Mouse (Mus musculus) liver, postnatal 0 days (tissue): ENCODE data around the gene Copz1. TPM values are rescaled to one million over a fixed set of nuclear protein-coding genes. Genes with fewer than 3 reads are reported as not detected.
A peak's percentile ranks its signal among the peaks of the same experiment; 100 is the strongest.

ENCODE experiments used
- ATAC-seq: fragments of 200-750 bp; cut with Nextera tagmentation; 2 replicates; pipeline ENCODE4 v1.8.0; 2017; ENCODE audit warnings: mild to moderate bottlenecking, moderate library complexity
- DNase-seq: peaks from one replicate; pipeline ENCODE4 v3.0.0-alpha.2; 2016
- H3K27ac ChIP-seq: fragments of 300-500 bp; sonication (generic); 2 replicates; pipeline ENCODE4 v1.5.1; 2014; ENCODE audit warnings: antibody characterized with exemption, moderate library complexity, mild to moderate bottlenecking, low read depth
- H3K27me3 ChIP-seq: fragments of 300-500 bp; sonication (generic); 2 replicates; pipeline ENCODE4 v1.6.1; 2014; ENCODE audit warnings: low read length, control low read depth, mixed read lengths; ENCODE audit not compliant: insufficient read depth
- H3K36me3 ChIP-seq: fragments of 300-500 bp; sonication (generic); replicated peaks from 2 replicates; pipeline ENCODE4 v1.6.1; 2014; ENCODE audit warnings: mild to moderate bottlenecking, control low read depth, low read length, moderate library complexity, mixed read lengths; ENCODE audit not compliant: insufficient read depth
- H3K4me1 ChIP-seq: fragments of 300-500 bp; sonication (generic); 2 replicates; pipeline ENCODE4 v1.6.1; 2014; ENCODE audit warnings: antibody characterized with exemption, mild to moderate bottlenecking, control low read depth; ENCODE audit not compliant: insufficient read depth
- H3K4me2 ChIP-seq: fragments of 300-500 bp; sonication (generic); 2 replicates; pipeline ENCODE4 v1.6.1; 2014; ENCODE audit warnings: low read depth, mild to moderate bottlenecking, low read length, moderate library complexity, mixed read lengths
- H3K4me3 ChIP-seq: fragments of 300-500 bp; sonication (generic); 2 replicates; pipeline ENCODE4 v1.5.1; 2014; ENCODE audit warnings: low read depth, low read length
- H3K9ac ChIP-seq: fragments of 300-500 bp; sonication (generic); replicated peaks from 2 replicates; pipeline ENCODE4 v1.6.1; 2014; ENCODE audit warnings: mild to moderate bottlenecking, moderate library complexity
- H3K9me3 ChIP-seq: fragments of 300-500 bp; sonication (generic); 2 replicates; pipeline ENCODE4 v1.6.1; 2016; ENCODE audit warnings: mild to moderate bottlenecking, control low read depth, low read length, mixed read lengths
- CTCF ChIP-seq: sonication (generic); IDR thresholded peaks from 2 replicates; pipeline ENCODE4 v1.5.1; 2016; ENCODE audit warnings: antibody characterized with exemption, low read depth
- EP300 ChIP-seq: IDR thresholded peaks from 2 replicates; pipeline ENCODE4 v1.6.1; 2016; ENCODE audit warnings: antibody characterized with exemption, low read depth, mild to moderate bottlenecking
- WGBS: fragments of 180-500 bp; shearing (Covaris S2); extraction: QIAGEN DNeasy Blood & Tissue Kit; methylation state at CpG from one replicate; pipeline ENCODE4 v1.1.7; 2014; ENCODE audit not compliant: insufficient replicate concordance; 5-methylcytosine and 5-hydroxymethylcytosine counted together
- polyA plus RNA-seq: library from polyadenylated mRNA; unstranded; fragments of >200 nt; fragmentation: Nextera tagmentation; extraction: Ambion mirVana; gene quantifications from 2 replicates; pipeline ENCODE4 v1.2.1, GENCODE M21; 2015

Copz1 gene
- polyA plus RNA-seq, 1 experiment from 2014 or later: 121 TPM

DNA sequence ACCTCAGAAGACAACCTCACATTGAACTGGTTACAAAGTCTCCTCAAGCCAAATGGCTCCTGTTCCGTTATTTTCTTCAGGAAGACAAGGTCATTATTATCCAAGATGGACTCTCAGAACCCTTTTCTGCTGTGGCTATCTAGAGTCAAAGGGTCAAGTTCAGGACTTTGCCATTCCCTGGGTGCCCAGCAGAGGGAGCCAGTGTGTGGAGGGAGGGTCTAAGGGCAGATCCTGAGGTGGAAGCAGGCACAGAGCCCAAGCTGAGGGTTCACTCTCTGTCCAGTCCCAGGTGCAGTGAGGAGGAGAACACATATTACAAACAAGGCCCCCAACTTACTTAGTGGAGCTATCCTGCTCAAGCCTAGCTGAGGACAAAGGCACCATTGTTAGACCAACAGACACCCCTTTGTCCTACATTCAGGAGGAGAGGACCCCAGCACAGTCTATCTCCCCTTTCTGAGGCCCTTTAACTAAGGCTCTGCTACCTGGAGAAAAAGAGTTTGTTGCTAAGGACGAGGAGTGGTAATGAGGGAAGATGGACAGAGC lies 22.2 kb upstream of the Copz1 start:
- Histone ChIP-seq H3K27me3 (no peaks in the 10 kb centered on the region), H3K4me1 (peaks cover 26% of the 10 kb centered on the region), H3K9ac (peak overlapping the region; percentile 83), H3K27ac (peak overlapping the region; percentile 91), H3K9me3 (no peaks in the 10 kb centered on the region), H3K4me3 (peak overlapping the region; percentile 67), H3K36me3 (peaks cover 61% of the 10 kb centered on the region), H3K4me2 (peak overlapping the region; percentile 81)
- TF ChIP-seq EP300 (no peak), CTCF (peak; percentile 99)
- peak; percentile 92 for DNase-seq
- ATAC-seq: peak; percentile 19; the same call in 1 of the 2 replicates
- WGBS: 26% methylated on average over 2 of the region's 2 CpGs

DNA sequence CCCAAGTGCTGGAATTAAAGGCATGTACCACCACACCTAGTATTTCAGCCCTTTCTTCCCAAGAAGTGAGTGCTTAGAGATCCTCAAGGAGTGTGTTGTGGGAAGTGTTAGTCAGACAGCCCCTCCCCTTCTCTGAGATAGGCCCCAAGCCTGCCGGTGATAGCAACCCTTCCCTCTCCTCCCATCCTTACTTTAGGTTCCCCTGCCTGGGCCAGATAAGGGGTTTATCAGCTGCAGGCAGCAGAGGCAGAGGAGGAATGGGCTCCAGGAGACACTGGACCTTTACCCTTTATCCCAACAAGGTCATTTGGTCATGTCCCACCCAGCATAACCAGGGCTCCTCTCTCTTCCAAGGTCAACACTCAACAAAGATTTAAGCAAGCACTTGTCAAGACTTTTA lies 20.9 kb upstream of the Copz1 start:
- 14% methylated on average over 1 of the region's 1 CpGs for WGBS
- DNase-seq (peak; percentile 78), ATAC-seq (peak; percentile 68)
- Histone ChIP-seq H3K9me3 (no peaks in the 10 kb centered on the region), H3K27me3 (no peaks in the 10 kb centered on the region), H3K4me1 (peaks cover 27% of the 10 kb centered on the region), H3K9ac (peak overlapping the region; percentile 83), H3K4me3 (peak overlapping the region; percentile 67), H3K36me3 (peaks cover 47% of the 10 kb centered on the region), H3K4me2 (peak overlapping the region; percentile 81), H3K27ac (peak overlapping the region; percentile 91)
- TF ChIP-seq CTCF (no peak), EP300 (peak; percentile 99)

DNA sequence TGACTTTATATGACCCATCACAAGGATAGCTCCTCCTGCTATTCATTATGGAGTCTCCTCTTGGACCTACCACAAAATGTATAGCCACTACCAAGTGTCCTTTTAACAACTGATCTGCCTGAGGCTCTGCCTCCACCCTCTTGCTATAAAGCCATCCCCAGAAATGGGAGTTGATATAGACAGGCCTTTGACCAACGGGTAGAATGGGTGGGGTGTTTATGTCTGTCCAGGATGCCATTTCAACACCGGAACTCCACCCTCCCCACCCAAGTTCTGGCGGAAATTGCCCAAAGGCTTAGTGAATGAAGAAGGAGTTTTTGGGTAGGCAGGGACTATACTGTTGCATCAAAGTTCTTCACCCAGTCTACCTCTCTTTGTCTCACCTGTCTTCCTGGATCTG lies 19.9 kb upstream of the Copz1 start:
- peak overlapping the region; percentile 67 for H3K4me3 ChIP-seq
- no peaks in the 10 kb centered on the region for H3K27me3 ChIP-seq
- H3K27ac ChIP-seq: peak overlapping the region; percentile 91
- H3K9me3 ChIP-seq: no peaks in the 10 kb centered on the region
- H3K4me1 ChIP-seq: peaks cover 37% of the 10 kb centered on the region
- peaks cover 37% of the 10 kb centered on the region for H3K36me3 ChIP-seq
- peak; percentile 24 for ATAC-seq
- H3K9ac ChIP-seq: peak overlapping the region; percentile 83
- TF ChIP-seq CTCF: no peak
- peak; percentile 55; the same call in 1 of the 2 replicates for TF ChIP-seq EP300
- peak overlapping the region; percentile 81 for H3K4me2 ChIP-seq
- peak; percentile 73 for DNase-seq
- WGBS: 27% methylated on average over 3 of the region's 3 CpGs

DNA sequence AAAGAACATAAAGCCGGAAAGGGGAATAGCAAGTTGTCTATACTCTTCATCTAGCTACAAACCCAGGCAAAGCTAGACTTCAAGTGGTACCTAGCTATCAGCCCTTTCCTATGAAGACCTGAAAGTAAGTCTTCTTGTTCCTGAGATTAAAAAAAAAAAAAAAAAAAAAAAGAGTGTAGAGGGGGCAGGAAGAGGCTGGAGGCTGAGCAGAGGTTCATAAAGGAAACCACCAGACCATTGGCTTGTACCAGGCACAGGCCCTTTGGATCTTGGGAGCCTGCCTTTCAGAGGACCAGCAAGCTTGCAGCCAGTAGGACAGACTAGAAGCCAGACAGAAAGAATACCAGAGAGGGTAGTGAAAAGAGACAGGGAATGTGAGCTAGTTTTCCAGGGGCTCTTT lies 19.2 kb upstream of the Copz1 start:
- H3K4me1 ChIP-seq: peaks cover 40% of the 10 kb centered on the region
- WGBS: 72% methylated on average over 1 of the region's 1 CpGs
- H3K9ac ChIP-seq: peak overlapping the region; percentile 83
- ATAC-seq: no peak
- no peaks in the 10 kb centered on the region for H3K27me3 ChIP-seq
- H3K27ac ChIP-seq: peak overlapping the region; percentile 91
- peaks cover 30% of the 10 kb centered on the region for H3K36me3 ChIP-seq
- DNase-seq: no peak
- no peaks in the 10 kb centered on the region for H3K9me3 ChIP-seq
- H3K4me3 ChIP-seq: peak overlapping the region; percentile 67
- TF ChIP-seq EP300: no peak
- no peak for TF ChIP-seq CTCF
- H3K4me2 ChIP-seq: peak overlapping the region; percentile 81

DNA sequence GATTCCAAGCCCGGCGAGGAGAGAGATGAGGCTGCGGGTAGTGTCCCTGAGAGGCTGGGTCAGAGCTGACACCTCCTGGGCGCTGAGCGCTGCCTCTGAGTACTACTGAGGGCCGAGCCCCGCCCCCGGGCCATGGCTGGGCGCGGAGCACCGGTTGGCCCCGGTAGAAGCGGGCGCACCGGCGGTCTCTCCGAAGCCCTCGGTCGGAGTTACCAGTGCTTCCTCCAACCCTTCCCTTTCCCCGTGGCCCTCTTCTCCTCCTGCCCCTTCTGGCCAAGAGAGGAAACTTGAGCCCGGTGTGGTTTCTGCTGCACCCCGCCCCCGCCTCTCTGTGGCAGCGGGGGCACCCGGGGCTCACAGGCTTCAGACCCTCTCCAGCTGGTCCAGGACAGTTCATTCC lies 17.3 kb upstream of the Copz1 start:
- Histone ChIP-seq H3K27me3 (no peaks in the 10 kb centered on the region), H3K9me3 (no peaks in the 10 kb centered on the region), H3K9ac (peak overlapping the region; percentile 83), H3K4me2 (peak overlapping the region; percentile 81), H3K36me3 (peaks cover 15% of the 10 kb centered on the region), H3K4me1 (peaks cover 54% of the 10 kb centered on the region), H3K4me3 (peak overlapping the region; percentile 67), H3K27ac (peak overlapping the region; percentile 91)
- WGBS: 1% methylated on average over 25 of the region's 25 CpGs
- DNase-seq (peak; percentile 85), ATAC-seq (peak; percentile 37)
- TF ChIP-seq EP300 (no peak), CTCF (peak; percentile 55)

DNA sequence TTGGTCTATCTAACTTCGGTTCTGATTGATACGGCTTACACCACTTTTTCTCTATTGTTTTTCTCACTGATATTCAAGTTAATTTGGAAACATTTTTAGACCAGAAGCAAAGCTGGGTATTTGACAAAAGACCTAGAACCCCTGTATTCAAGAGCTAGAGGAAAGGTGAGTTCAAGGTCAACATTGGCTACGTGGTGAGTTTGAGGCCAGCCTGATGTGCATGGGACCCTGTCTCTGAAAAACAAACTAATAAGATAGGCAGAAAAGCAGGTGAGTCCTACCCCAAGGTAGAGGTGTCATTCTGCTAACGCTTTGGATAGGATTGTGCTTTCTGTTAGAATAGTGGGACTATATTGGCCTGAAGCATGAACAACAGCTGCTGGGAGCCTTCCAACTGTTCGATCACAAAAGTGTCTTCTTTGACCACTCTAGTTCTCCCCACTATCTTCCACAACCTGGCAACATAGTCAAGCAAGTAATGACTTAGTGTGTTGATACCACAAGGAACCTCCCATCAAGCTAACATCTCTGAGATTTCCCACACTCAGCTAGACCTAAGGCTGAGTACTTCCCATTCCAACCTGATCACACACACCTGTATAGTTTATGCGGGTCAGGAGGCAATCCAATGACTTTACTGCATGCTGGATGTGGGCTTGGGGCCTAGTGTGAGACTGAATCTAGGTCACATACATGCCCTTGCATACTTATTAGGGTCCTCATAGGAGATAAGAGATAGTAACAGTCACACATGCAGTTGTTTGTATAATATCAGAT lies 16.1 kb upstream of the Copz1 start:
- Histone ChIP-seq H3K4me1 (peaks cover 53% of the 10 kb centered on the region), H3K27ac (peak overlapping the region; percentile 91), H3K27me3 (no peaks in the 10 kb centered on the region), H3K36me3 (0 out of 2 replicates have a peak, but pooled peaks cover 5% of the 10 kb centered on the region), H3K9ac (peak overlapping the region; percentile 83), H3K4me3 (peak overlapping the region; percentile 67), H3K9me3 (no peaks in the 10 kb centered on the region), H3K4me2 (peak overlapping the region; percentile 81)
- WGBS: 71% methylated on average over 6 of the region's 6 CpGs
- TF ChIP-seq EP300 (0 out of 2 replicates have a peak, but pooled peaks have one; percentile 6), CTCF (no peak)
- ATAC-seq: no peak
- DNase-seq: no peak
